Mouse (Mus musculus) intestine, embryonic 16.5 days (tissue): ENCODE data around the gene Cep170b. TPM values are rescaled to one million over a fixed set of nuclear protein-coding genes. Genes with fewer than 3 reads are reported as not detected.

Source experiments
- ATAC-seq: fragments of 200-750 bp; cut with Nextera tagmentation; 2 replicates; pipeline ENCODE4 v1.8.0; 2017; ENCODE audit warnings: moderate TSS enrichment, moderate library complexity
- H3K27ac ChIP-seq: fragments of 300-500 bp; sonication (generic); 2 replicates; pipeline ENCODE4 v1.5.1; 2014; ENCODE audit warnings: mild to moderate bottlenecking, low read length
- H3K27me3 ChIP-seq: fragments of 300-500 bp; sonication (generic); replicated peaks from 2 replicates; pipeline ENCODE4 v1.6.1; 2014; ENCODE audit warnings: low read length, control low read depth, mixed read lengths; ENCODE audit not compliant: control insufficient read depth, insufficient read depth
- H3K36me3 ChIP-seq: fragments of 300-500 bp; sonication (generic); 2 replicates; pipeline ENCODE4 v1.6.1; 2014; ENCODE audit warnings: low read length, control low read depth; ENCODE audit not compliant: control insufficient read depth, insufficient read depth
- H3K4me1 ChIP-seq: fragments of 300-500 bp; sonication (generic); 2 replicates; pipeline ENCODE4 v1.6.1; 2014; ENCODE audit warnings: low read length, control low read depth, mixed read lengths; ENCODE audit not compliant: control insufficient read depth, insufficient read depth
- H3K4me2 ChIP-seq: fragments of 300-500 bp; sonication (generic); 2 replicates; pipeline ENCODE4 v1.6.1; 2014; ENCODE audit warnings: low read depth, low read length, control low read depth
- H3K4me3 ChIP-seq: fragments of 300-500 bp; sonication (generic); 2 replicates; pipeline ENCODE4 v1.5.1; 2014; ENCODE audit warnings: mild to moderate bottlenecking, low read length
- H3K9ac ChIP-seq: fragments of 300-500 bp; sonication (generic); 2 replicates; pipeline ENCODE4 v1.6.1; 2014; ENCODE audit warnings: low read depth, low read length
- H3K9me3 ChIP-seq: fragments of 300-500 bp; sonication (generic); 2 replicates; pipeline ENCODE4 v1.6.1; 2016; ENCODE audit warnings: low read length, control low read depth; ENCODE audit not compliant: control insufficient read depth
- WGBS: fragments of 180-500 bp; shearing (Covaris S2); extraction: QIAGEN DNeasy Blood & Tissue Kit; methylation state at CpG from one replicate; pipeline ENCODE4 v1.1.7; 2014; 5-methylcytosine and 5-hydroxymethylcytosine counted together
- polyA plus RNA-seq: library from polyadenylated mRNA; unstranded; fragments of >200 nt; fragmentation: Nextera tagmentation; extraction: Ambion mirVana; gene quantifications from 2 replicates; pipeline ENCODE4 v1.2.1, GENCODE M21; 2015

The Cep170b gene
- polyA plus RNA-seq, 1 experiment from 2014 or later, result 13.2 TPM

DNA sequence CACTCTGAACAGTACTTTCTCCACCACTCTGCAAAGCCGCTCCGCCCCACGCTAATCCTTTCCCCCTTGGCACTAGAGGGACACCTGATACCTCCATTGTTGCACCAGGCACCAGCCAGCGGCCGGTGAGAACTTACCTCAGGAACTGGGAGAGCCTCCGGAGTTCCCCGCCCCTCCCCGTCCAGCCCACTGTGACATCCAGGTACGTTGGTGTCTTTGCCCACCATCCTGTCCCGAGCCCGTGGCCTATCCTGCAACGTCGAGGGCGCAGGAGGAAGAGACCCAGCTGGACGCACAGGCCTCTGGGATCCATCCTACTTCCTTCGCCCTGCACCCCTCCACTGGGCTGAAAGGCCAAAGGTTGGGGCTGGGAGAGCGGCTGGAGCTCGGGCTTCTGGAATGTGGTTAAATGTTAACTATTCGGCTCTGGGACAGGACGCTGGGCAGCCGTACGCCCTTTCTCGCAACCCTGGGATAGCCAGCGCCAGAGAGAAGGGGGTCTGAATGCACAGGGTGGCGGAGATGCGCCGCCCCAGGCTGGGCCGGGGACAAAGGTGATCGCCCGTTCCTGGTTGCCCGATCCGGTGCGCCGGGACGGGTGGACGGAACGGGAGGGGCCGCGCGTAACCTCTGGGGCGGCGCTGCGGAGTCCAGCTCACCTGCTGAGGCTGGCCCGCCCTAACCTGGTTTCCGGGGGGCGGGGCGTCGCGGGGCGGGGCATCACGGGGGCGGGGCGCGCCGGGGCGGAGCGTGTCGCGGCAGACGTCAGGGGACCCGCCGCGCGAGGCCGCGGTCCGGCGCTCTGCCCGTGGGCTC lies 1.4 kb downstream of the Cep170b start:
- no peaks in the 10 kb centered on the region for H3K36me3 ChIP-seq
- peak; percentile 79 for ATAC-seq
- H3K9me3 ChIP-seq, result no peaks in the 10 kb centered on the region
- WGBS, result 3% methylated on average over 61 of the region's 69 CpGs
- no peaks in the 10 kb centered on the region for H3K27me3 ChIP-seq
- H3K4me3 ChIP-seq, result peak overlapping the region; percentile 83
- H3K4me2 ChIP-seq, result peak overlapping the region; percentile 90
- peak overlapping the region; percentile 89 for H3K27ac ChIP-seq
- peak overlapping the region; percentile 85 for H3K9ac ChIP-seq
- H3K4me1 ChIP-seq, result peaks cover 18% of the 10 kb centered on the region

DNA sequence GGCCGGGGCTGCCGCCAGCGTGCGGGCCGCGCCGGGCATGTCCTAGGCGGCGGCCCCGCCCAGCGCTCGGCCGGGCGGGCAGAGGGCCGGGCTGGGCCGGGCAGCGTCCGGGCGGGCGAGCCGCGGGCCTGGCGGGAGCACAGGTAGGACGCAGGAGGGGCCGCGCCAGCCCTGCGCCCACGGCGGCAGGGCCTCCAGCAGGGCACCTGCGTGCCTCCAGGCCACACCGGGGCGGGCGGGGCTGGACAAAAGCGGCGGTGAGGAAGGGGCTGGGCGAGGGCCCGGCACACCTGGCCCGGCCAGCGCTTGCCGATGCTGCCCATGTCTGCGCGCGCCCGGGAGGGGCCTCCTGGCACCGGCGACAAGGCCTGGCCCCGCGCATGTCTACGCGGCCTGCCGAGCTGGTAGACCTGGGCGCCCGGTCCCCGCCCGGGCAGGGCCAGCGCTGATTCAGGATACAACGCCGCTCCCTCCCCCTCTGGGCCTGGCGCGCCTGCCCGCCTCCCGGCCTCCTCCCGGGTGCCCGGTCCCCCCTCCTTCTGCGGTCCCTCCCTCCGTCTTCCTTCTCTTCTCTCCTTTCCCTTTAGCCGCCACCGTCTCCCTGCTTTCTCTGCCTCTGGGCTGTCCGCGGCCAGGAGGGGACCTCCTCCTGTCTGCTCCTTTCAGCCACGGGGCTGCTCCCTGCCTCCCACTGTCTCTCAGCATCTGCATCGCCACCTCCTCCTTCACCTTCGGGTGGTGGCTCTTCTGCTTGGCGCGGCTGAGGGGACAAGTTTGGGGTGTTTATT lies 2.2 kb downstream of the Cep170b start:
- Histone ChIP-seq H3K9me3 (no peaks in the 10 kb centered on the region), H3K27me3 (no peaks in the 10 kb centered on the region), H3K4me3 (peak overlapping the region; percentile 83), H3K36me3 (no peaks in the 10 kb centered on the region), H3K9ac (peak overlapping the region; percentile 85), H3K27ac (peak overlapping the region; percentile 88), H3K4me2 (peak overlapping the region; percentile 90), H3K4me1 (peaks cover 18% of the 10 kb centered on the region)
- peak; percentile 61 for ATAC-seq
- under 1% methylated on average over 63 of the region's 75 CpGs for WGBS

- H3K4me2 ChIP-seq, result peak overlapping the region; percentile 90
- peak; percentile 2; the same call in 1 of the 2 replicates for ATAC-seq
- no peaks in the 10 kb centered on the region for H3K36me3 ChIP-seq
- H3K4me1 ChIP-seq, result peaks cover 18% of the 10 kb centered on the region
- peak overlapping the region; percentile 83 for H3K4me3 ChIP-seq
- 11% methylated on average over 5 of the region's 5 CpGs for WGBS
- no peaks in the 10 kb centered on the region for H3K9me3 ChIP-seq
- no peaks in the 10 kb centered on the region for H3K27me3 ChIP-seq
- H3K9ac ChIP-seq, result peak overlapping the region; percentile 85
- H3K27ac ChIP-seq, result peak overlapping the region; percentile 88; the same call in 1 of the 2 replicates
Observed at GRCm38 (mm10) chr12:112723028-112723330, 2.7 kb downstream of the Cep170b start.

GRCm38 (mm10) chr12:112723445-112723844 lies 3.2 kb downstream of the Cep170b start:
- H3K36me3 ChIP-seq, result no peaks in the 10 kb centered on the region
- peak overlapping the region; percentile 83 for H3K4me3 ChIP-seq
- ATAC-seq, result no peak
- no peaks in the 10 kb centered on the region for H3K27me3 ChIP-seq
- H3K4me1 ChIP-seq, result peaks cover 18% of the 10 kb centered on the region
- no peak overlapping the region for H3K27ac ChIP-seq
- WGBS, result 76% methylated on average over 6 of the region's 6 CpGs
- peak overlapping the region; percentile 90 for H3K4me2 ChIP-seq
- H3K9ac ChIP-seq, result peak overlapping the region; percentile 85; the same call in 1 of the 2 replicates
- no peaks in the 10 kb centered on the region for H3K9me3 ChIP-seq

DNA sequence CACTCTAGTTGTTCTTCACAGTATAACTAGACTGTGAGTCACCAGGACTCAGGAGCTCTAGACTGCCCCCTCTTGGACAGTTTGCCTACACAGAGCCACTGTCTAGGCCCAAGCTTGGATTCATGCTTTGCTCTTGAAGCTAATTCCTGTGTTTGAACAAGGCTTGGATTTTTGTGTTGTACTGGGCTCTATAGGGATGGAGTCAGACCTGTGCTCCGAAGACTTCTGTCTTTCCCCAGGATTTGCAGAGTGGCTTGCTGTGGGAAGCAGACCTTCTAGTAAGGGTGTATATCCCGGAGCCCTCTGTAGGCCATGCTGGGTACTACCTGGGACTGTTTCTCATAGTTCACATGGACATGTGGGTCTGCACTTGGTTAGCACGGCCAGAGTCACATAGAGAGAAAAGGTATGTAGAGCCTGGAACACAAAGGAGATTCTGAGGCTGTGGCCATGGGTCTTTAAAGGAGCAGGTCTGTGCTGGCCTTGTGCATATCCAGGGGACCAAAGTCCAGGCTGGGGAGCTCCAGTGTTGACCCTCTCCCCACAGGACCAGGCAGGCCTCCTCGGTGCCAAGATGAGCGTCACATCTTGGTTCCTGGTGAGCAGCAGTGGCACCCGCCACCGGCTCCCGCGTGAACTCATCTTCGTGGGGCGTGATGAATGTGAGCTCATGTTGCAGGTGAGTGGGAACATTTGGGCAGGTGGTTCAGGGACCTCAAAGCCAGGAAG lies 4.0 kb downstream of the Cep170b start:
- Histone ChIP-seq H3K27ac (no peak overlapping the region), H3K36me3 (no peaks in the 10 kb centered on the region), H3K27me3 (no peaks in the 10 kb centered on the region), H3K4me2 (no peak overlapping the region), H3K4me3 (no peak overlapping the region), H3K9ac (no peak overlapping the region), H3K4me1 (peaks cover 18% of the 10 kb centered on the region), H3K9me3 (no peaks in the 10 kb centered on the region)
- ATAC-seq, result no peak
- WGBS, result 75% methylated on average over 11 of the region's 11 CpGs

DNA sequence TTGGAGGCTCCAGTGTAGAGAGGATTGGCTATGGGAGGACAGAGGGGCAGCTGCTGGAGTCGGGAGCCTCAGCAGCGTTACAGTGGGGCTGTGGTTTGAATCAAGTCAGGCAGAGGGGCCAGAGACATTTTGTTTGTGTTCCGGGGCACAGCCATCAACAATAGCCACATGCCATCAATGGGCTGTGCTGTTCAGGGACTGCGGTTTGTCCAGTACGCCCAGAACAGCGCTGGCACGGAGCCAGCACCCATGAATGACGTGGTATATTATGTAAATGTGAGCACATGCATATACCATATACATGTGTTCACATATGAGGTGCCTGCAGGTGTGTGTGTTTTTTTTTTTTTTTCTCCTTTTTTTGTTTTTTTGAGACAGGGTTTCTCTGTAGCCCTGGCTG lies 7.5 kb downstream of the Cep170b start:
- no peak overlapping the region for H3K4me2 ChIP-seq
- peaks cover 17% of the 10 kb centered on the region for H3K4me1 ChIP-seq
- H3K36me3 ChIP-seq, result peaks cover 3% of the 10 kb centered on the region; the same call in 1 of the 2 replicates
- no peak overlapping the region for H3K4me3 ChIP-seq
- H3K9ac ChIP-seq, result no peak overlapping the region
- H3K27ac ChIP-seq, result no peak overlapping the region
- WGBS, result 66% methylated on average over 8 of the region's 8 CpGs
- H3K27me3 ChIP-seq, result no peaks in the 10 kb centered on the region
- no peak for ATAC-seq
- H3K9me3 ChIP-seq, result no peaks in the 10 kb centered on the region

GRCm38 (mm10) chr12:112730808-112731207 lies 10.6 kb downstream of the Cep170b start:
- Histone ChIP-seq H3K9me3 (no peaks in the 10 kb centered on the region), H3K36me3 (peaks cover 3% of the 10 kb centered on the region), H3K4me1 (peaks cover 4% of the 10 kb centered on the region; the same call in 1 of the 2 replicates), H3K4me3 (no peak overlapping the region), H3K9ac (no peak overlapping the region), H3K27ac (no peak overlapping the region), H3K4me2 (no peak overlapping the region), H3K27me3 (no peaks in the 10 kb centered on the region)
- WGBS, result 71% methylated on average over 14 of the region's 14 CpGs
- ATAC-seq, result no peak

DNA sequence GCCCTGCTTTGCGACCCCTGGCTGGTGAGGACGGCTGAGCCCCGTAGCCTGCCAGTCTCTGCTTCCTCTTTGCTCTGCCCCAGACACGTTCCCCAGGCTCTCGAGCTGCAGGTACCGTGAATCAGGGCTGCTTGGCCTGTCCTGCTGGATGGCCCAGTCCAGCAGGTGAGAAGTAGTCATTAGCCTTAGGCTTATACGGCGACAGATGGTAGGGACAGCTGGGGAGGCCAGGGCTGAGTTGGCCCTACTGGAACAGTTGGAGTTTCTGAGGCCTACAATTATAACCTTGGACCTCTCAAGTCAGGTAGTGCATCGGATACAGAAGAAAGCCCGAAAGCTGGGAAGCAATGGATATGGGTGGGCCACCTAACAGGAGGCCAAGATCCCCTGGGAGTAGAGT lies 12.3 kb downstream of the Cep170b start:
- 89% methylated on average over 10 of the region's 10 CpGs for WGBS
- Histone ChIP-seq H3K4me1 (no peaks in the 10 kb centered on the region), H3K27me3 (no peaks in the 10 kb centered on the region), H3K4me3 (no peak overlapping the region), H3K9ac (no peak overlapping the region), H3K9me3 (no peaks in the 10 kb centered on the region), H3K27ac (no peak overlapping the region), H3K36me3 (peaks cover 12% of the 10 kb centered on the region), H3K4me2 (no peak overlapping the region)
- no peak for ATAC-seq
